Mouse (Mus musculus) hindbrain, postnatal 0 days (tissue): ENCODE measurements around the gene Borcs8. TPM values are rescaled to one million over a fixed set of nuclear protein-coding genes. Genes with fewer than 3 reads are reported as not detected.
A peak's percentile ranks its signal among the peaks of the same experiment; 100 is the strongest.

Experiments used
- ATAC-seq: fragments of 200-750 bp; cut with Nextera tagmentation; 2 replicates; pipeline ENCODE4 v1.8.0; 2017; ENCODE audit warnings: mild to moderate bottlenecking, moderate TSS enrichment, moderate library complexity
- DNase-seq: peaks from one replicate; pipeline ENCODE4 v3.0.0-alpha.2; 2015; ENCODE audit warnings: low spot score
- H3K27ac ChIP-seq: fragments of 300-500 bp; sonication (generic); 2 replicates; pipeline ENCODE4 v1.5.1; 2014; ENCODE audit warnings: mild to moderate bottlenecking
- H3K27me3 ChIP-seq: fragments of 300-500 bp; sonication (generic); 2 replicates; pipeline ENCODE4 v1.6.1; 2014; ENCODE audit warnings: low read length, mixed read lengths; ENCODE audit not compliant: insufficient read depth
- H3K36me3 ChIP-seq: fragments of 300-500 bp; sonication (generic); 2 replicates; pipeline ENCODE4 v1.6.1; 2014; ENCODE audit warnings: low read length, mixed read lengths; ENCODE audit not compliant: insufficient read depth
- H3K4me1 ChIP-seq: fragments of 300-500 bp; sonication (generic); 2 replicates; pipeline ENCODE4 v1.6.1; 2014; ENCODE audit warnings: antibody characterized with exemption, low read length, mixed read lengths; ENCODE audit not compliant: insufficient read depth
- H3K4me2 ChIP-seq: fragments of 300-500 bp; sonication (generic); 2 replicates; pipeline ENCODE4 v1.6.1; 2014; ENCODE audit warnings: low read depth, mild to moderate bottlenecking, low read length, moderate library complexity, mixed read lengths
- H3K4me3 ChIP-seq: fragments of 300-500 bp; sonication (generic); 2 replicates; pipeline ENCODE4 v1.5.1; 2014; ENCODE audit warnings: low read length
- H3K9ac ChIP-seq: fragments of 300-500 bp; sonication (generic); replicated peaks from 2 replicates; pipeline ENCODE4 v1.6.1; 2014; ENCODE audit warnings: mild to moderate bottlenecking, low read length, moderate library complexity, mixed read lengths
- H3K9me3 ChIP-seq: fragments of 300-500 bp; sonication (generic); 2 replicates; pipeline ENCODE4 v1.6.1; 2016; ENCODE audit warnings: low read length, mixed read lengths
- CTCF ChIP-seq: IDR thresholded peaks from 2 replicates; pipeline ENCODE4 v1.5.1; 2016; ENCODE audit warnings: antibody characterized with exemption, control low read depth, low read depth
- WGBS: fragments of 180-500 bp; shearing (Covaris S2); extraction: QIAGEN DNeasy Blood & Tissue Kit; methylation state at CpG from one replicate; pipeline ENCODE4 v1.1.7; 2014; 5-methylcytosine and 5-hydroxymethylcytosine counted together
- polyA plus RNA-seq: library from polyadenylated mRNA; unstranded; fragments of >200 nt; fragmentation: Nextera tagmentation; extraction: Ambion mirVana; gene quantifications from 2 replicates; pipeline ENCODE4 v1.2.1, GENCODE M21; 2015
- total RNA-seq: library from RNA; depleted of rRNA; stranded (reverse); fragments of >200 nt; gene quantifications from 2 replicates; pipeline ENCODE4 v1.2.3, GENCODE M21; 2014

The Borcs8 gene
- total and polyA plus RNA-seq, 2 experiments from 2014 or later: 55.0 to 71.4 TPM

DNA sequence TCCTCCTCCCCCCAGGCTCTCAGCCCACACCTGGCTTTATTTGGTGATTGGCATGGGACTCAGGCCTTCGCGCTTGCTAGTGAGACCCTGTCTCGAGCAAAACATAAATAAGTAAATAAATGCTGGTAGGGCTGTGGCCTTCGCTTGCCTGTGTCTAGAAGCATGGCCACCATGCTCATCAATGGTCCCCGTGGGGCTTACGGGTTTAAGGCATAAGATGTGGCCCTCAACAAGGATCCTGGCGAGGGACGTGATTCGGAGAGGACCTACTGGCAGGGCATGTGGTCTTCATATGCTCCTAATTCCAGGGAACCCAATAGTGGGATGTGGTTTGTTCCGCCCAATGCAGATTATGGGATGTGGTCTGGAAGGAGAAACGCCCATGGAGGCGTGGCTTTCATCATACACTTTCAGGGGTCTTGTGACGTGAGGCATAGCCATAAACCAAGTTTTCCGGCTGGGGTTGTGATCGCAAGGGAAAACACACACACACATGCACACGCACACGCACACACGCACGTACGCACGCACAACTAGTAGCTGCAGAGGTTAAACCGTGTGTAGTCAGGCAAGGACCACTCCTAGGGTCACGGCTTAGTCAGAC is 28.0 kb upstream of the Borcs8 start:
- Histone ChIP-seq H3K9ac (no peak overlapping the region), H3K4me3 (no peak overlapping the region), H3K36me3 (peaks cover 40% of the 10 kb centered on the region), H3K9me3 (no peaks in the 10 kb centered on the region), H3K27me3 (no peaks in the 10 kb centered on the region), H3K4me1 (no peaks in the 10 kb centered on the region), H3K27ac (no peak overlapping the region), H3K4me2 (no peak overlapping the region)
- 65% methylated on average over 23 of the region's 23 CpGs for WGBS
- no peak for DNase-seq
- no peak for ATAC-seq
- no peak for TF ChIP-seq CTCF

GRCm38 (mm10) chr8:70112401-70113016 is 26.8 kb upstream of the Borcs8 start:
- DNase-seq: peak; percentile 53
- TF ChIP-seq CTCF: no peak
- ATAC-seq: peak; percentile 16; the same call in 1 of the 2 replicates
- no peak overlapping the region for H3K9ac ChIP-seq
- H3K36me3 ChIP-seq: peaks cover 34% of the 10 kb centered on the region
- 0 out of 2 replicates have a peak, but pooled peaks cover 2% of the 10 kb centered on the region for H3K4me1 ChIP-seq
- no peaks in the 10 kb centered on the region for H3K27me3 ChIP-seq
- H3K4me2 ChIP-seq: no peak overlapping the region
- WGBS: 14% methylated on average over 43 of the region's 43 CpGs
- no peak overlapping the region for H3K4me3 ChIP-seq
- no peaks in the 10 kb centered on the region for H3K9me3 ChIP-seq
- no peak overlapping the region for H3K27ac ChIP-seq

DNA sequence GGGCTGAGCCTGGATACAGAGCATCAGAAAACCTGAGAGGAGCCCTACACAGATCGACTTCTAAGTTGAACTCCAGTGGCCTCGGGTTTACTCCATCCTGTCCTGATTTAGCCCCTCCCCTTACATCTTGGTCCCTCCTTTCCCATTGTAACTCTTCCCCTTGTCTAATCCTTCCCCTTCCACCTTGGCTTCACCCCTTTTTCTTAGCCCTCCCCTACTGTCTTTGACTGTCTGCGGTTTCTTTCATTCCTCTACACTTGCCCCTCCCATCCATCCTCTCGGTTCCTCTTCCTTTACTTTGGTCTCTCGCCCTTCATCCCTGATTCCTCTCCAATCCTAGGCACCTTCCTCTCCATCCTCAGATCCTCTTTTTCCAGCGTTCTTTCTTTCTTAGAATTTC is 24.8 kb upstream of the Borcs8 start:
- no peaks in the 10 kb centered on the region for H3K27me3 ChIP-seq
- H3K27ac ChIP-seq: no peak overlapping the region
- no peak for DNase-seq
- no peak overlapping the region for H3K4me2 ChIP-seq
- no peak for TF ChIP-seq CTCF
- H3K4me1 ChIP-seq: peaks cover 7% of the 10 kb centered on the region; the same call in 1 of the 2 replicates
- no peaks in the 10 kb centered on the region for H3K9me3 ChIP-seq
- no peak overlapping the region for H3K4me3 ChIP-seq
- no peak overlapping the region for H3K9ac ChIP-seq
- WGBS: 32% methylated on average over 6 of the region's 6 CpGs
- peaks cover 20% of the 10 kb centered on the region for H3K36me3 ChIP-seq
- no peak for ATAC-seq

GRCm38 (mm10) chr8:70114892-70115291 is 24.4 kb upstream of the Borcs8 start:
- Histone ChIP-seq H3K27me3 (no peaks in the 10 kb centered on the region), H3K36me3 (peaks cover 18% of the 10 kb centered on the region), H3K9ac (no peak overlapping the region), H3K4me1 (peaks cover 7% of the 10 kb centered on the region; the same call in 1 of the 2 replicates), H3K4me3 (no peak overlapping the region), H3K4me2 (no peak overlapping the region), H3K27ac (no peak overlapping the region), H3K9me3 (no peaks in the 10 kb centered on the region)
- ATAC-seq: no peak
- no peak for DNase-seq
- TF ChIP-seq CTCF: no peak
- WGBS: 60% methylated on average over 13 of the region's 13 CpGs

- H3K9ac ChIP-seq: no peak overlapping the region
- no peak overlapping the region for H3K27ac ChIP-seq
- H3K4me1 ChIP-seq: peaks cover 7% of the 10 kb centered on the region; the same call in 1 of the 2 replicates
- 16% methylated on average over 9 of the region's 9 CpGs for WGBS
- H3K4me3 ChIP-seq: no peak overlapping the region
- H3K36me3 ChIP-seq: peaks cover 6% of the 10 kb centered on the region; the same call in 1 of the 2 replicates
- peak; percentile 34 for DNase-seq
- peak overlapping the region; percentile 84 for H3K4me2 ChIP-seq
- no peak for TF ChIP-seq CTCF
- H3K27me3 ChIP-seq: no peaks in the 10 kb centered on the region
- ATAC-seq: no peak
- no peaks in the 10 kb centered on the region for H3K9me3 ChIP-seq
Measured at GRCm38 (mm10) chr8:70117611-70118010, 21.7 kb upstream of the Borcs8 start.

DNA sequence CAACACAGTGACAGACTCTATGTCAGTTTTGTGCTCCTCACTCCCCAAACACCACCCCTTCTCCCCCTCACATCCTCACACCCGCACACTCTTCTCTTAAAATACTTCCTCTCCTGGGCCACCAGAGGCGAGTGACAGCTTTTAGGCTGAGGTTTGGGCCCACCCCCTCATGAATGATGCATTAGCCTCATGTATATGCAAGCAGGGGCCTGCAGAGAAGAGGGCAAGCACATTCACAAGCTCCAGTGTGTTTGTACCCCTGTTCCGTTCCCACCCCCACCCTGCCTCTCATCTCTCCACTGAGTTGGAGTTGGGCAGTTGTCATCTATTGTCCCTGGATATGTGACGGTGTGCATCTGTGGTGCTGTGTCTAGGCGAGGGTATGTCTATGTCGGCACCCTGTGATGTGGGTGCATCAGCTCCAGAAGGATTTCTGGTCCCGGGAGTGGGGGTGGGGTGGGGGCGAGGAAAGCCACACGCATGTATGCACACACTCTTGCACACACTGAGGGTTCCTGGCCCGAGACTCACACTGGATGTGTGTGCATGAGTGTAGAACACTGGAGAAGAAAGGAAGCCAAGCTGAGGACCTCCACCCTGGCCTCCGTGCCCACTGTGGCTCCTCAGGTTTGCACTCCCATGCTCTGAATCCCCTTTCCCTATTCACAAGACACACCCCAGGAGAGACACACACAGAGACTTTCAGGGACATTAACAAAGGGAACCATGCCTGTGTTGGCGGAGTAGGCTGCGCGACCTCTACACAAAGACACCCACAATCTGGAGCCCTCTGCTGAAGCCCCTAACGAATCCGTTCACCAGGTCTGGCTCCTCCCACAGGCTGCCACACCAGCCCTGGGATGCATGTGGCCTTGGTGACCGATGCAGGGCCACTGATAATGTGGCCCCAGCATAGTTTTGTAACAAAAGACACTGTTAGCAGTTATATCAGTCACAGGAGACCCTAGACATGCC is 20.3 kb upstream of the Borcs8 start:
- H3K27ac ChIP-seq: peak overlapping the region; percentile 93
- peaks cover 7% of the 10 kb centered on the region; the same call in 1 of the 2 replicates for H3K4me1 ChIP-seq
- ATAC-seq: peak; percentile 83
- H3K9ac ChIP-seq: peak overlapping the region; percentile 71
- H3K27me3 ChIP-seq: no peaks in the 10 kb centered on the region
- DNase-seq: peak; percentile 88
- peak overlapping the region; percentile 84 for H3K4me2 ChIP-seq
- peak; percentile 59 for TF ChIP-seq CTCF
- 2% methylated on average over 17 of the region's 17 CpGs for WGBS
- H3K4me3 ChIP-seq: peak overlapping the region; percentile 65
- H3K9me3 ChIP-seq: no peaks in the 10 kb centered on the region
- peaks cover 6% of the 10 kb centered on the region; the same call in 1 of the 2 replicates for H3K36me3 ChIP-seq
